Mouse (Mus musculus): Measurements from ENCODE around the gene Ric8b.

DNA sequence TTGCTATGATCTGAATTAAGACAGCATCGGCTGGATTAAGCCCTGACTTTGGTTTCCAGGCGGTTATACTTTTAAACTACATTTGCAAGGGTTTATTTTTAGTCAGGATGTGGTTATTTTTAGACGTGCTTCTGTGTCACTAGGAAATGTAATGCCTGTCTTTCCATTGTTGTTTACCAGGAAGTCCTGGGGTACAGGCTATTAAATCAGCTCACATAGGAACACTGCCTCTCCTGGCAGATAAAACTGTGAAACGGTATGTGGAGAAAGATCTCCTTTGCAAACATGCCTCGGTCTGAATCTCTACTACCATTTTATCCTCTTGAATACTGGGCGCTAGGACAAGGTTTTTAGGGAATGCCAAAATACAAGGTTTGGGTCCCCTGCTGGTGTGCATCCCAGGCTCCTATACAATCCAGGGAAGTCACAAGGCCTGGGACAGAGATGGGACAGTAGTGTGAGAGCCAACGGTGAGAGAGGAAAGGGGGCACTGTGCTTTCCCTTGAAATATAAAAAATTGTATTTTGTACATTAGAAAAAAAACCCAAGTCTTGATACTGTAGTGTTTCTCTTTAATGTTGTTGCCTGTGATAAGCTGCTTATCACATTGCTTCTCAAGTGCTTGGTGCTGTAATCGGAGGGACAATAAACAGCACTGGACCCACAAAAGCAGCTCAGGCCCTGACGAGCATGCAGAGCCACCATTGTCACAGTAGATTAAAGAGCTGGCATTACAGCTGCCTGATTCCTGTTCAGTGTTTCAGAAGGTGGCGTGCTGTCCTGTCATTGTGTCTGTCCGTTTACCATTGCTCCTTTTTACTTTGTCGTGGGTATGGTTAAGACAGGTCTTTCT lies 51.7 kb downstream of the Ric8b start:
- TF ChIP-seq CTCF (IDR thresholded peaks at IDR 0.05; ENCODE audit: insufficient read depth, low read length) (no peak), POLR2A (IDR thresholded peaks at IDR 0.05; ENCODE audit: borderline replicate concordance, extremely low read depth, low read depth, low read length) (no peak)

Measured in lung, adult 2 months (tissue).